Mouse (Mus musculus) C2C12 (cell line): Measurements from ENCODE around the gene Cep290.

Experiments
- CTCF ChIP-seq: IDR thresholded peaks from one replicate; pipeline ENCODE4 v1.5.1; 2011; ENCODE audit not compliant: control insufficient read depth, insufficient read depth, insufficient read length
- MYOD1 ChIP-seq: IDR thresholded peaks from one replicate; pipeline ENCODE4 v1.6.1; 2011; ENCODE audit warnings: low read depth; ENCODE audit not compliant: control insufficient read depth, insufficient read length

GRCm38 (mm10) chr10:100588524-100588923, 101.2 kb downstream of the Cep290 start:
- TF ChIP-seq CTCF (no peak), MYOD1 (no peak)
